Mouse (Mus musculus) heart, postnatal 10 days (tissue): ENCODE measurements around the gene Luc7l3. TPM values are rescaled to one million over a fixed set of nuclear protein-coding genes. Genes with fewer than 3 reads are reported as not detected.

ENCODE experiments used
- DNase-seq, 2 experiments: peaks; one replicate each; pipeline ENCODE4 v3.0.0; 2021
- intact Hi-C: fragments of 180-260 bp; cut with DNase I; formaldehyde crosslinking; loops from one replicate; pipeline ENCODE4 v1.15.1; 2025
- total RNA-seq, 2 experiments: library from RNA; stranded (reverse); gene quantifications; 2 replicates each; pipeline ENCODE4 v1.2.3; 2021

Gene Luc7l3
- total RNA-seq, result 10 to 100 TPM; 44.2 to 48.1 TPM

DNA sequence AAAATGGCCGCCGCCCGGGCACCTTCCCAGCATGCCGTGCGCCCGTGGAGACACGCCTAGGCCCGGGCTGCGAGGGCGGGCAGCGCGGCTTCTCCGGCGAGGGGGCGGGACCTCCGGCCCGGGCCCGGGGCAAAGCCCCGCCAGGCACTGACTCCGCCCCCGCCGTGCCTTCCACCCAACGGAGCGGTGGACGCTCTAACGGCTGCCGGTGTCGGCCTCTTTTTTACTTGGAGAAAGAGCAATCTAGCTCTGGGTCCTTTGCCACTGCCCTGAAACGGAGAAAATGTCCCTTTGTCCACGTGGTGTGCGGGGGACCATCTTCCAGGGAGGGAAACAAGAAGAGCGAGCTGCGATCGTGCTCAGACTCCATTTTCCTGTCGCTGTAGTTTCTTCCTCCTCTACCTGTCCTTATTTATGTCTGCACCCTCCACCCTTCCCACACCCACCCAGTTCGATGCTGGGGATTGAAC is at the start of gene Luc7l3:
Gene Luc7l3, minus strand, starts transcription at position 58 of the 470 bp plus-strand sequence.
- peak; percentile 96 to 97 for DNase-seq
- intact Hi-C loops, result no loop called here

DNA sequence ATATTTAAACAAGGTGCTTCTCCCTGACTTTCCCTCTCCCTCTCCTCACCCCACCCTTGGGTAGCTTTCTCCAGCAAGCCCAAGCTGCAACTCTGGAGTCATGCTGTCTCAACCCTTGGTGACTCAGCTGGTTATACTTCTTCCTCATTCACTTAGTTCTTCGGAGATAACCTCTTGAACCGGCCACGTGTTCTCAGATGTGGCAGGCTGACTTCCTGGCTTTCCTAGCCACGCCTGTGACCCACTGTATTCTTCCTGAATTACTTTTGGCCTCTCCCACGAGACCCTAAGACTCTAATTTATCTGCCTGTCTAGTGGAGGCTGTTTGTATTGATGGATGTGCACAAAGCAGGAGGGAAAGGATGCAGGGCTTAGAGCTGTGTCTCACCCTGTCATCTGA is 49.0 kb upstream of the Luc7l3 start:
- intact Hi-C loops, result no loop called here
- DNase-seq, result no peak

DNA sequence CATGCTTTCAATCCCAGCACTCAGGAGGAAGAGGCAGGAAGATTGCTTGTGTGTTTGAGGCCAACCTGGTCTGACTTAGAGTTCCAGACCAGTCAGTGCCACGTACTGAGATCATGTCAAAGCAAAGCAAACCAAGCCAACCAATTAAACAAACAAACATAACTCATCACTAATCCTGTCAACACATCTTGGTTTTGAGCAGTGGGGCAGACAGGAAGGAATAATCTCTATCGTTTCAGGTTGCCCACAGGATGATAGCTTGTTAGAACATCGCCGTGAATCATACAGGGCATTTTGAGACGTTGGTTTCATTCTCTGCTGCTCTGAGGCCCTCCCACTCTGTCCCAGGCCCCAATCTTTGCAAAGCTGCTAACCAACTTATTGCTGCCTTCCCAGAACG is 48.2 kb upstream of the Luc7l3 start:
- DNase-seq, result no peak
- intact Hi-C loops, result no loop called here

DNA sequence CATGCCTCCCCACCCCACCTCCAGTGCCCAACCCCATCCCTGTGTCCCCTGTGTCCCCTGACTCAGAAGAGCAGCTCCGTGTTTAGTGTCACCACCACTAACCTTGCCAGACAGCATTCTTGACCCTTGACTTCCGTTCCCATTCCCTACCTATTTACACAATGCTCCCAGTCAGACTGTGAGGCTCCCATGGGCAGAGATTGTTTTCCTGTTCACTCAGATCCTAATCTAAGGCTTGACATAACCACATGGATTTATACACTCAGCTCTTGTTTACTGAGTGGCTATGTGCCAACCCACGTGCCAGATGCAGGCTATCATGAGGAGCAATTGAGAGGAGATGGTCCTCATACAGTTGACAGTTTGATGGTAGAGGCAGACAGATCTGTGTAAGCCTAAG is 43.6 kb upstream of the Luc7l3 start:
- intact Hi-C loops, result no loop called here
- DNase-seq, result no peak

DNA sequence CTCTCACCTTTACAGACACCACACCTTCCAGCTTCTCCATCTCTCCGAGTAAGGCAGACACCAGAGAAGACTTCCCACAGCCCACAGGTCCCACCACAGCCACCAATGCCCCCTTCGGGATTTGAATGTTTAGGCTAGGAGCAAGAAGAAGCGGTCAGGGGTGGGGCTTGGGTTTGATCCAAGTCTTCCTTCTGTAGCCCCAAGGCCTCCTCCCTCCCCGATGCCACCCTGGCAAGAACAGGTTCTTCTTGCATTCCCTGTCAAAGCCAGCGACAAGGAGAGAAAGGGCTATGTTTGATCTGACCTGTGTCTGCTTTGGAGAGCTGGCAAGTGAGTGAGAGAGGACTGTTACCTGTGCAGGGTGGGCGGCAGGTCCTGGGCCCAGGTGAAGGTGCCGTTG is 41.9 kb upstream of the Luc7l3 start:
- DNase-seq, result no peak
- intact Hi-C loops, result no loop called here

DNA sequence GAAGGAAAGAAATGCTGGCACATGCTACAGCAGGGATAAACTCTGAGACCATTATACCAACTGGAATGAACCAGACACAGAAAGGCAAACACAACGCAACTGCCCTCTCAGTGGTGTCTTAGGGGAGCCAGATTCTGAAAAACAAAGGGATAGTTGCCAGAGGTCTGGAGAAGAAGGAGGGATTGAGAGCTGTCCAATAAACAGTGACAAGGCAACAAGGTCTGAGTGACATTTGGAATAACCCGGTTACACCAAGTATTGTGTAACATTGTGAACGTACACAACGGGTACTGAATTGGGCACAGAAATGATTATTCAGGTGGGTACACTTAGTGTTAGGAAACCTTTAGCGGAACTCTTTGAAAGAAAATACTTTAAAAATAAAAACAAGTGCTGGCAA is 40.3 kb upstream of the Luc7l3 start:
- DNase-seq, result no peak
- intact Hi-C loops, result no loop called here

DNA sequence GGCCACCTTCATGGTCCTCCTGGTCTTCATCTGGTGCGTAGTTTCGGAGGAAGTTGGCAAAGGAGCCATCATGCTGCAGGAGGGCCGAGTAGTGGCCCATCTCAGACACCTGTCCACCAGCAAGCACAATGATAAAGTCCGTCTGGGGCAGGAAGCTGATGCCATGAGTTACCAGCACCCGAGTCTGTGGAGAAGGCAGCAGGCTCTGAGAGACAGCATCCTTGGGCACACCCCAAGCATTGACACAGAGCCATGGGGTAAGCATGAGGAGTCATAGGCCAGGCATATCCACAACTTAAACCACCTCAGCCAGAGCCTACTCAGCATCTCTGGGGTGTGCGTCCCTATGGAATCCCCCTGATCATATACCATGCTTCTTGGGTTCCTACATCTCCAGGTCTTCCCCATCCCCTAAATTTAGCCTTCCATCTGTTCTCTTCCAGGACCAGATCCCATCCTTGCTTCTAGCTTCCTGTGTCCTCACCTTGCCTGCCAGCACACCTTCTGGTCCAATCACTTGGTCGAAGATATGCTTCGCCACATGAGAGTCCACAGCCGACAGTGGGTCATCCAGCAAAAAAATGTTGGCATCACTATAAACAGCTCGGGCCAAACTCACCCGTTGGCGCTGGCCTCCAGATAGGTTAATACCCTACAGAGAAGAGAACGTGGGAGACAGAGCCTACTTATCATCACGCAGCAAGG is 39.5 kb upstream of the Luc7l3 start:
- no peak for DNase-seq
- intact Hi-C loops, result no loop called here

DNA sequence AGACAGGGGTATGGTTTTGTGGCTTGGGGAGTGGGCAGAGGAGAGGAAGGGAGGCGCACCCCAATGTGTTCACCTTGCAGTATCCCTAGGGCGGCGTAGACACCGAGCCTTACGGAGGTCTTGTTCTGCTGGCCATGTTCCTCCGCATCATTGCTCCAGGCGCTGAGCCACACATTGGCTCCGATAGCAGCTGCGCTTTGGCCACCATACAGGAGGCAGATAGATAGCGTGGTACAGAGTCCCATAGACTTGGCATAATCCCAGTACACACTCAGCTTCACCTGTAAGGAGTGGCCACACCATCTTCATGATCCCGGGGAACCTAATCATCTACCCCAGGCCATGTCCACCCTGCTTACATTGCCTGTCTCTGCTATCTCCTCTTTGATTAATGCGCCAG is 37.4 kb upstream of the Luc7l3 start:
- no peak for DNase-seq
- intact Hi-C loops, result no loop called here

DNA sequence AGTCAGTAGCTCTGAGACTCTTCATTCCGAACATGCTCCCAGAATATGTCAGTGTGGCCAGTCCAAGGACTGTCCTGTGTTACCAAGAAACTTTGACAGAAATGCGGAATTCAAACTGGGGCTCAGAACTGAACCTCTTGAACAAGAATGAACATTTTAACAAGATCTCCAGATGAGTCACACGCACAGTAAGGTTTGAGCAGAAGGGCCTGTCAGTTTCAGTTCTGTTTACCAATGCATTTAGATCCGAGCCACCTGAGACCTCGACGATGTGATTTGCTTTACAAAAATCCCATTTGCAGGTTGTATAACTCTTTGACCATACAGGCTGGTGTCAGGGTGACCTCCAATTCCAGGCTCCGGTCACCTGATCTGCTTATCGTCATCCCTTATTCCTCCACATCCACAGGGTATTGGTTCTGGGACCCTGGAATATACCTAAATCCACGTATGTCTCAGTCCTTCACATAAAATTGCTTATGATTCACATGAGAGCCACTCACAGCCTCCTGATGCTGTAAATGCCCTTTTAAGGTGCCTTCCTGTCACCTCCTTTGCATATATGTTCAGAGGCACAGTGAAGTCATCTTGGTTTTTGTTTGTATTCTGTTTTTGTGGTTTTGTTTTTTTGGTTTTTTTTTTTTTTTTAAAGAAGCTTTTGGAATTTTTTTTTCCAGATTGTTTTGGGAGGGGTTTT is 33.9 kb upstream of the Luc7l3 start:
- no peak for DNase-seq
- intact Hi-C loops, result loop anchor here (2.0 kb wide), 1 partner anchor 37 kb away; the partner anchor contains the start of gene Abcc3

DNA sequence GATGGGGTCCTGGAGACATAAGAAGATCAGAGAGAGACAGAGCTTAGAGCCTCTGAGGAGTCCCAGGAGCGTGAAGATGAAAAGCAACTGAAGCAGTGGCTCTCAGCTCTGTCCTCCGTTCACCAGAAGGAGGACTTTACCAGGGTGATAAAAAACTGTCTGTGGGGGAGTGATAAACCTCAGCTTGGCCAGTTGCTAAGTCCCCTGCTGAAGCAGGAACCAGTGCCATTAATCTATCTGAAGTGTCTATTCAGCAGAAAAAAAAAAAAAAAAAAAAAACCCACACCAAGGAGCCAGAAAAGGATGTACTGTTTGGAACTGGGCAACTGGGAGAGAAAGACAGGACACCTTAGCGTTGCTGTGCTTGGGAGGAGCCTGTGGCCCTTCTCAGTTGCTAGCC is 29.3 kb upstream of the Luc7l3 start:
- DNase-seq, result no peak
- intact Hi-C loops, result no loop called here

DNA sequence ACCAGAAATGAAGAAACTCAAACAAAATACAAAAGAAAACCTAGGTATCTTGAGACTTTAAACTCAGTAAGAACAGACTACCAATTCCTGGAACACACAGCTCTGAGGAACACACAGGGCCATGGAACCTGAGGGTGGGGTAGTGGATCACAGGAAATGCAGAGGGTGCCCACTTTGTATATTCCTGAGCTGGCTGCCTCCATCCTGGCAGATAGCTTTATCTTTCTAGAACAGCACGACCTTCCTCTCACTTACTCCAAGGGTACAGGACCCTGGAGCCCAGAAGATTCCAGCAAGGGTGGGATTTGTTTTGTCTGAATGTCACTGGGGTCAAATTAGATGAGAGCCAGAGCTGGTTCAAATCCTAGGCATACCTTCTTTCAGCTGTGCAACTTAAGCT is 28.5 kb upstream of the Luc7l3 start:
- intact Hi-C loops, result no loop called here
- DNase-seq, result no peak

DNA sequence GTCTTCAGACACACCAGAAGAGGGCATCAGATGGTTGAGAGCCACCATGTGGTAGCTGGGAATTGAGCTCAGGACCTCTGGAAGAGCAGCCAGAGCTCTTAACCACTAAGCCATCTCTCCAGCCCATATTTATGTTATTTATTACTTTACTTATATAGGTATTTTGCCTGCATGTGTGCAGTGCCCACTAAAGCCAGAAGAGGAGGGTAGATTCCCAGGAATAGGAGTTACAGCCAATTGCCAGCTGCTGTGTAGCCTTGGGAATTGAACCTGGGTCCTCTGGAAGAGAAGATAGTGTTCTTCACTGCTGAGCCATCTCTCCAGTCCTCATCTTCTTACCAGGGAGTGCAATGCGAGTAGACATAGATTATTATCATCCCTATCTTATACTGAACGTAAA is 28.1 kb upstream of the Luc7l3 start:
- DNase-seq, result no peak
- intact Hi-C loops, result no loop called here

DNA sequence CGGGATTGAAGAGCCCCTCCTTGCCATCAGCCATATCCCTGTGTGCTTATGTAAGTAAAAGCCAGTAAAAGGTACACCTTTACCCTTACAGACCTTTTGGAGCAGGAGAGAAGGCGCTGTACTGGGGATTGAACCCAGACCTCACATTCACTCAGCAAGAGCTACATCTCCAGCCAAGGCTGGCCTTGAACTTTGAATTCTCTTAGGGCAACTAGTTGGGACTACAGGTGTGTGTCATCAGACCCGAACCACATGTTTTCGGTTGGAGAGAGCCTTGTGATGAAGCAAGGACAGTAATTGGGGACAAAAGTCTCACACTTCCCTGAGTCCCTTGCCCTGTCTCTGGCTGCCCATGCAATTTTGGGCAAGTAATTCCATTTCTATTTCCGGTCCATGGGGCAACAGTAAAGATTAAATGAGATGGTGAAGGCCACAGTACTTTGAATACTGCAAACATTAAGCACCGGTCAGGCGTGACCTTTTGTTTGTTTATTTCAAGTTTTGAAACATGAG is 25.3 kb upstream of the Luc7l3 start:
- no peak for DNase-seq
- intact Hi-C loops, result no loop called here

DNA sequence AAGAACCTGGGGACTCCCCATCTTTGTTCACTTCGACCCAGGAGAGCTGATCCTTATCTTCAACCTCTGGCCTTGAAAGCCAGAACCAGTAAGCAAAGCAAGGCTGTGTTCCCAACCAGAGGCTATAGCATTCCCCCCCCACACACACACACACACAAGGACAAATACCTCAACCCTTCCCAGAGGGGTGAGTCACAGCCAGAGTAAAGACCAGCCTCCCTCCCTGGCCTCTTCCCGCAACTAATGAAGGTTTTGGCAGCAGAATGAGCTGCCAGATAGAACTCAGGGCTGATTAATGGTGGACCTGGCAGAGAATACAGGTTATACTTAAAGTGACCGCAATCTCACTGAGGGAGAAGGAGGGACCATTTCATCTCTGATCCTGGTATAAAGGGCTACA is 24.8 kb upstream of the Luc7l3 start:
- intact Hi-C loops, result no loop called here
- peak; percentile 42 to 43 for DNase-seq

DNA sequence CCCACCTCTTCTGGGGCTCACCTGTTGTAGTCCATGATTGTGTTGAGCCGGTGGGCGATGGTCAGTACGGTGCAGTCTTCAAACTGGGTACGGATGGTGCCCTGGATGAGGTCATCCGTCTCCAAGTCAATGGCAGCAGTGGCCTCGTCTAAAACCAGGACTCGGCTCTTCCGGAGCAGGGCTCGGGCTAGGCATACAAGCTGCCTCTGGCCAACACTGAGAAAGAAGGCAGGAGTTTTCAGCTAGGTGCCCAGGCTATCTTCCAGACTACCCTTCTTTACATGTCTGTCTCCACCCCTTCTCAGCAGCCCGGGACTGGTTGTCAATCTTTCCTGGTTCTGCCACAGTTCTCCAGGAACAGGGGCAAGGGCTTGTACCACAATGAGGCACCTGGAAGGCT is 24.1 kb upstream of the Luc7l3 start:
- intact Hi-C loops, result no loop called here
- DNase-seq, result no peak

DNA sequence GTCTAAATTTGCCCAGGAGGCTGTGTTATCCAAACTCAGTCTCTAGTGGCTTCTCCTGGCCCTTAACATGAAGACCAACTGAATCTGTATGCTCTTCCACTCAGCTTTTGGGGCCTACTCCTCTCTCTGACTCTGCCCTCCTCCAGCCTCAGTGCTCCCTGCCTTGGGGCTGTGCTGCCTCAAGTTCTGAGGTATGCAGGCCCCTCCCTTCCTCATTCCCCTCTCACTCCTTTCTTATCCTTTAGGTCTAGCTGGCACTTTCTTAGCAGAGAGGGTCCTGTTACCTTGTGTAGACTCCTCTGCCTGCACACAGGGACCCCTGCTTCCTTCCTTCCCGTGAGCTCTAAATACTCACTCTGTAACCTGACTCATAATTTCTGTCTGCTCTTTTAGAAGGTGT is 22.7 kb upstream of the Luc7l3 start:
- intact Hi-C loops, result no loop called here

DNA sequence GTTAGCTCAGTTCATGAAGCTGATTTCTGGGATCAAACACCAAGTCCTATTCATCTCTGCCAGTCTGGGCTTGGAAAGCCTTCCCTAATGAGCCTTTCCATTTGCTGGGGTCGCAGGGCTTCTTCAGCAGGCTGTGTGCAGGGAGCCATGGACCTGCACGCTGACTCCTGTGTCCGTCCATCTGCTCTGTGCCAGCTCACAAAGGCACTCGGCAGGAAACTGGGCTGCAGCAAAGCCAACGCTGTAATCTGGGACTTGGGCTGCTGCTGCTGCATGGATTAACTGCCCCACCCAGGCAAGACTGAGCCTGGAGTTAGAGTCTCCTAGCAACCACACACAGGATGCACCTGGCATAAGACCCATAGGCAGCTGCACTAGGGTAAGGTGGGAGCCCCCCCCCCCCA is 22.2 kb upstream of the Luc7l3 start:
- intact Hi-C loops, result no loop called here
- DNase-seq, result no peak

More for the DNA sequence above, 22.7 kb upstream of the Luc7l3 start:
- DNase-seq, result no peak

DNA sequence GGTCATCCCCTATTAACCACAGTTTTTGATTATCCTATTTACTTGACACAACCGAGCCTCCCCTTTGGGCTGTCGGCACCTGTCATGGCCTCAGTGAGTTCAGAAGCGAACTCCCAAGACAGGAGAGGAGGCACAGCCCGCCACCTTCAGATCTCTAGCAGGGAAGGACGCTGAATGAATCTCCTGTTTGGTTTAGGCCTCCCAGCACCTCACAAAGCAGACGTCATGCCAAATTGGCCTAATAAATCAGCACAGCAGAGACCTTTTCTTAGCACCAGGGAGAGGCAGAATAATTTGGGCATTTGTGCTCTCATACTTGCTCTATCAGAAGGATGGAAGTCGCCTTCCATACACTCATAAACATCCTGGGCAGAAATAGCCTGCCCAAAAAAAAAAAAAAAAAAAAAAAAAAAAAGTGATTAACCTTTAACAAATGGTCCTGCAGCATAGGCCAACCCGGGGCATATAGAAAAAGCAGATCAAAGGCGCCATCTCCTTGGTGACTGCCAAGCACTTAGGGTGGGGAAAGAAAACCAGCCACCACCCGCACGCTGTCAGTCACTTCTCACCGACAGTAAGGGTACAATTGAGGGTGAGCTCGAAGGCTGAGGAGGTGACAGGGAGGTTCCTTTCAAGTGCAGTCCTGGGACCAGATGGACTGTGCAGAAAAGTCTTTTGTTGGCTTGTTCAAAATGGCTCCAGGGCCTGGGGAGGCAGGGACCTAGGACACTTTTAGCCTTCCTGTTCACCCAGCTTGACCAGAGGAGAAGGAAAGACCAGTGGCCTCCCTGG is 20.5 kb upstream of the Luc7l3 start:
- intact Hi-C loops, result no loop called here
- DNase-seq, result no peak

DNA sequence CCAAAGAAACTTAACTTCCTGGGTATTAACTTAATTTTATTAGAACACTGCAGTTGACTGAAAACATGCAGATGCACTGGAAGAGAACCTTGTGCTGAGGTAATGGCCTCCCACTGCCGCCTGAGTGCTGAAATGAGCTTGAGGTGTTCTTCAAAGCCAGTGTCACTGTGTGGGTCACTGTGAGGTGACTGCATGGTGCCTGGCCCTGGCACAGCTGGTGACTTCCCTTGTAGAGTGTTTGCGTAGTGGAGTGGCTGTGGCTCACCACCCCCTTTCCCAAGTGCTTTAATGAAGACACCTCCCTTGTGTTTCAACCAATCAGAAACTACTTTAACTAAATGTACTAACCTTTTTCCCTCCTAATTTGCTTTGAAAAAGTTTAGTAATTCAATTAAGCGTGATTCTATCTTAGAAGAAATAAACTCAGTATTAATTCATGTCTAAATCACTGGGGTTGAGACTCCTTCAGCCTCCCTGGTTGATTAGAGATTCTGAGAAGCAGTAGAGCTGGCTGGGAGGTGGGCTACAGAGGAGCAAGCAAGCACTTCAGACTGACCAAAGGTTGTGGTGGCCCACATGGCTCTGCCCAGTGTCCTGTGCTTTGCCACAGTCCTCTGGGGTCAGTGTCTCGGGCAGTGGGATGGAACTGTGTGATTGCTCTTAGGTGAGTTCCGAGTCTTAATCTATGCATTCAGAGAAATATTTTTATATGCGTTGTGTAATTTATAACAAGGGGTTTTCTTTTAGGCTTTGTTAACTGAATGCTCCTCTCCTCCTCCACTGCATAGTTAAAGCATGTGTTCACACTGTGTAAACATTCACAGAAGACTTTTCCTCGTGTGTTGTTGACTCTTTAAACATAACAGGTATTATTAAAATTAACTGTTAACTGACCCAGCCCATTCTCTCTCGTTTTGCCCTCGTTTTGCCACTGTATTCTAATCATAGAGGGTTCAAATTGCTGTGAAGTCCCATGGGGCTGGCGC is 19.5 kb upstream of the Luc7l3 start:
- no peak for DNase-seq

More for the DNA sequence above, 19.5 kb upstream of the Luc7l3 start:
- intact Hi-C loops, result loop anchor here (2.0 kb wide), 2 partner anchors 64 to 146 kb away; partner anchors contain the start of gene Spata20
